Mouse (Mus musculus) limb, embryonic 14.5 days (tissue): ENCODE results near the gene Dnah9. TPM values are rescaled to one million over a fixed set of nuclear protein-coding genes. Genes with fewer than 3 reads are reported as not detected.

Source experiments
- ATAC-seq: fragments of 200-750 bp; cut with Nextera tagmentation; 2 replicates; pipeline ENCODE4 v1.8.0; 2017; ENCODE audit warnings: low read depth, moderate number of reproducible peaks, moderate TSS enrichment; ENCODE audit not compliant: low FRiP score
- DNase-seq: peaks from one replicate; pipeline ENCODE4 v3.0.0-alpha.2; 2015; ENCODE audit warnings: low spot score
- H3K27ac ChIP-seq: fragments of 300-500 bp; sonication (generic); replicated peaks from 2 replicates; pipeline ENCODE4 v1.5.1; 2014; ENCODE audit warnings: low read depth, mild to moderate bottlenecking, low read length, moderate library complexity, mixed read lengths
- H3K27me3 ChIP-seq: fragments of 300-500 bp; sonication (generic); 2 replicates; pipeline ENCODE4 v1.6.1; 2014; ENCODE audit warnings: low read length, mixed read lengths; ENCODE audit not compliant: control insufficient read depth, insufficient read depth
- H3K36me3 ChIP-seq: fragments of 300-500 bp; sonication (generic); 2 replicates; pipeline ENCODE4 v1.6.1; 2014; ENCODE audit warnings: mild to moderate bottlenecking, low read length, moderate library complexity, mixed read lengths; ENCODE audit not compliant: control insufficient read depth, insufficient read depth
- H3K4me1 ChIP-seq: fragments of 300-500 bp; sonication (generic); 2 replicates; pipeline ENCODE4 v1.6.1; 2014; ENCODE audit warnings: antibody characterized with exemption, low read length, mixed read lengths; ENCODE audit not compliant: control insufficient read depth, insufficient read depth
- H3K4me2 ChIP-seq: fragments of 300-500 bp; sonication (generic); replicated peaks from 2 replicates; pipeline ENCODE4 v1.6.1; 2014; ENCODE audit warnings: low read depth, mild to moderate bottlenecking, low read length, moderate library complexity; ENCODE audit not compliant: severe bottlenecking
- H3K4me3 ChIP-seq: fragments of 300-500 bp; sonication (generic); replicated peaks from 2 replicates; pipeline ENCODE4 v1.5.1; 2014; ENCODE audit warnings: low read length
- H3K9ac ChIP-seq: fragments of 300-500 bp; sonication (generic); 2 replicates; pipeline ENCODE4 v1.6.1; 2014; ENCODE audit warnings: mild to moderate bottlenecking, low read depth, low read length, moderate library complexity; ENCODE audit not compliant: severe bottlenecking
- H3K9me3 ChIP-seq: fragments of 300-500 bp; sonication (generic); 2 replicates; pipeline ENCODE4 v1.6.1; 2016; ENCODE audit warnings: low read length; ENCODE audit not compliant: control insufficient read depth
- POLR2A ChIP-seq: fragments of 200-500 bp; IDR thresholded peaks from 2 replicates; pipeline ENCODE4 v1.8.0; 2012; ENCODE audit warnings: inconsistent platforms, mild to moderate bottlenecking, moderate library complexity, borderline replicate concordance; ENCODE audit not compliant: insufficient read depth, insufficient read length; ENCODE audit errors: extremely low read depth
- WGBS: fragments of 180-500 bp; shearing (Covaris S2); extraction: QIAGEN DNeasy Blood & Tissue Kit; methylation state at CpG from one replicate; pipeline ENCODE4 v1.1.7; 2014; 5-methylcytosine and 5-hydroxymethylcytosine counted together
- polyA plus RNA-seq, 2 experiments: library from polyadenylated mRNA; depleted of rRNA in 1 of 2; stranded (reverse) in 1 of 2; unstranded in 1 of 2; fragments of >200 nt; fragmentation: Nextera tagmentation in 1 of 2; extraction: Ambion mirVana in 1 of 2; gene quantifications; 2 replicates each; pipeline versions ENCODE4 v1.2.1 to v1.2.3; 2012 to 2014

The Dnah9 gene
- polyA plus RNA-seq, 2 experiments, result 0.17 to 0.36 TPM

- Histone ChIP-seq H3K9me3 (no peaks in the 10 kb centered on the region), H3K9ac (no peak overlapping the region), H3K27me3 (no peaks in the 10 kb centered on the region), H3K4me1 (no peaks in the 10 kb centered on the region), H3K4me2 (no peak overlapping the region), H3K36me3 (no peaks in the 10 kb centered on the region), H3K4me3 (no peak overlapping the region), H3K27ac (no peak overlapping the region)
- ATAC-seq (no peak), DNase-seq (no peak)
- 54% methylated on average over 7 of the region's 7 CpGs for WGBS
- no peak for TF ChIP-seq POLR2A
Measured at GRCm38 (mm10) chr11:66083663-66084254, 84.6 kb downstream of the Dnah9 start.

- no peak for DNase-seq
- H3K27ac ChIP-seq, result no peak overlapping the region
- no peaks in the 10 kb centered on the region for H3K9me3 ChIP-seq
- no peak for TF ChIP-seq POLR2A
- WGBS, result 72% methylated on average over 5 of the region's 5 CpGs
- no peak overlapping the region for H3K4me3 ChIP-seq
- no peaks in the 10 kb centered on the region for H3K4me1 ChIP-seq
- H3K9ac ChIP-seq, result no peak overlapping the region
- no peaks in the 10 kb centered on the region for H3K27me3 ChIP-seq
- H3K36me3 ChIP-seq, result no peaks in the 10 kb centered on the region
- ATAC-seq, result no peak
- no peak overlapping the region for H3K4me2 ChIP-seq
Measured at GRCm38 (mm10) chr11:66072921-66073320, 95.4 kb downstream of the Dnah9 start.

- Histone ChIP-seq H3K36me3 (no peaks in the 10 kb centered on the region), H3K4me3 (no peak overlapping the region), H3K27me3 (no peaks in the 10 kb centered on the region), H3K4me1 (no peaks in the 10 kb centered on the region), H3K4me2 (no peak overlapping the region), H3K9me3 (no peaks in the 10 kb centered on the region), H3K27ac (no peak overlapping the region), H3K9ac (no peak overlapping the region)
- DNase-seq (no peak), ATAC-seq (no peak)
- no peak for TF ChIP-seq POLR2A
- 69% methylated on average over 3 of the region's 3 CpGs for WGBS
Measured at GRCm38 (mm10) chr11:66058956-66059355, 109.4 kb downstream of the Dnah9 start.

GRCm38 (mm10) chr11:66051294-66051693, 117.1 kb downstream of the Dnah9 start:
- DNase-seq (no peak), ATAC-seq (no peak)
- Histone ChIP-seq H3K36me3 (no peaks in the 10 kb centered on the region), H3K4me2 (no peak overlapping the region), H3K27me3 (no peaks in the 10 kb centered on the region), H3K4me1 (peaks cover 10% of the 10 kb centered on the region; the same call in 1 of the 2 replicates), H3K9me3 (no peaks in the 10 kb centered on the region), H3K4me3 (no peak overlapping the region), H3K27ac (no peak overlapping the region), H3K9ac (no peak overlapping the region)
- WGBS, result 83% methylated on average over 3 of the region's 3 CpGs
- no peak for TF ChIP-seq POLR2A

GRCm38 (mm10) chr11:66049146-66049545, 119.2 kb downstream of the Dnah9 start:
- no peaks in the 10 kb centered on the region for H3K9me3 ChIP-seq

GRCm38 (mm10) chr11:66046594-66047193, 121.7 kb downstream of the Dnah9 start:
- no peaks in the 10 kb centered on the region for H3K27me3 ChIP-seq
- ATAC-seq, result peak; percentile 74
- TF ChIP-seq POLR2A, result no peak

More at GRCm38 (mm10) chr11:66049146-66049545, 119.2 kb downstream of the Dnah9 start:
- H3K36me3 ChIP-seq, result no peaks in the 10 kb centered on the region
- no peak overlapping the region for H3K27ac ChIP-seq
- no peak for ATAC-seq
- no peak for TF ChIP-seq POLR2A
- no peak overlapping the region for H3K4me2 ChIP-seq
- no peak overlapping the region for H3K9ac ChIP-seq
- H3K4me1 ChIP-seq, result peaks cover 25% of the 10 kb centered on the region
- 78% methylated on average over 4 of the region's 4 CpGs for WGBS
- H3K4me3 ChIP-seq, result no peak overlapping the region
- no peaks in the 10 kb centered on the region for H3K27me3 ChIP-seq
- DNase-seq, result no peak

More at GRCm38 (mm10) chr11:66046594-66047193, 121.7 kb downstream of the Dnah9 start:
- no peaks in the 10 kb centered on the region for H3K36me3 ChIP-seq
- H3K4me1 ChIP-seq, result peaks cover 34% of the 10 kb centered on the region
- WGBS, result 26% methylated on average over 4 of the region's 4 CpGs
- H3K9ac ChIP-seq, result no peak overlapping the region
- H3K27ac ChIP-seq, result no peak overlapping the region
- DNase-seq, result peak; percentile 69
- no peak overlapping the region for H3K4me2 ChIP-seq
- no peak overlapping the region for H3K4me3 ChIP-seq
- no peaks in the 10 kb centered on the region for H3K9me3 ChIP-seq
